Mouse (Mus musculus): ENCODE results near the gene Ggnbp2.

GRCm38 (mm10) chr11:84879007-84879771 lies 8.6 kb upstream of the Ggnbp2 start:
- no peak for TF ChIP-seq TAL1 (IDR thresholded peaks at IDR 0.05; ENCODE audit: low read length)
- no peak for TF ChIP-seq GATA1 (IDR thresholded peaks at IDR 0.05; ENCODE audit: low read length)
